Mouse (Mus musculus) hindbrain, postnatal 0 days (tissue): ENCODE measurements around the gene Vat1. TPM values are rescaled to one million over a fixed set of nuclear protein-coding genes. Genes with fewer than 3 reads are reported as not detected.
"Not testable (repeated sequence)": the region's sequence is repeated elsewhere in the genome, so short reads cannot be mapped to it uniquely, and the experiment has no call there.

Source experiments
- ATAC-seq: fragments of 200-750 bp; cut with Nextera tagmentation; 2 replicates; pipeline ENCODE4 v1.8.0; 2017; ENCODE audit warnings: mild to moderate bottlenecking, moderate TSS enrichment, moderate library complexity
- DNase-seq: peaks from one replicate; pipeline ENCODE4 v3.0.0-alpha.2; 2015; ENCODE audit warnings: low spot score
- H3K27ac ChIP-seq: fragments of 300-500 bp; sonication (generic); 2 replicates; pipeline ENCODE4 v1.5.1; 2014; ENCODE audit warnings: mild to moderate bottlenecking
- H3K27me3 ChIP-seq: fragments of 300-500 bp; sonication (generic); 2 replicates; pipeline ENCODE4 v1.6.1; 2014; ENCODE audit warnings: low read length, mixed read lengths; ENCODE audit not compliant: insufficient read depth
- H3K36me3 ChIP-seq: fragments of 300-500 bp; sonication (generic); 2 replicates; pipeline ENCODE4 v1.6.1; 2014; ENCODE audit warnings: low read length, mixed read lengths; ENCODE audit not compliant: insufficient read depth
- H3K4me1 ChIP-seq: fragments of 300-500 bp; sonication (generic); 2 replicates; pipeline ENCODE4 v1.6.1; 2014; ENCODE audit warnings: antibody characterized with exemption, low read length, mixed read lengths; ENCODE audit not compliant: insufficient read depth
- H3K4me2 ChIP-seq: fragments of 300-500 bp; sonication (generic); 2 replicates; pipeline ENCODE4 v1.6.1; 2014; ENCODE audit warnings: low read depth, mild to moderate bottlenecking, low read length, moderate library complexity, mixed read lengths
- H3K4me3 ChIP-seq: fragments of 300-500 bp; sonication (generic); 2 replicates; pipeline ENCODE4 v1.5.1; 2014; ENCODE audit warnings: low read length
- H3K9ac ChIP-seq: fragments of 300-500 bp; sonication (generic); replicated peaks from 2 replicates; pipeline ENCODE4 v1.6.1; 2014; ENCODE audit warnings: mild to moderate bottlenecking, low read length, moderate library complexity, mixed read lengths
- H3K9me3 ChIP-seq: fragments of 300-500 bp; sonication (generic); 2 replicates; pipeline ENCODE4 v1.6.1; 2016; ENCODE audit warnings: low read length, mixed read lengths
- CTCF ChIP-seq: IDR thresholded peaks from 2 replicates; pipeline ENCODE4 v1.5.1; 2016; ENCODE audit warnings: antibody characterized with exemption, control low read depth, low read depth
- WGBS: fragments of 180-500 bp; shearing (Covaris S2); extraction: QIAGEN DNeasy Blood & Tissue Kit; methylation state at CpG from one replicate; pipeline ENCODE4 v1.1.7; 2014; 5-methylcytosine and 5-hydroxymethylcytosine counted together
- polyA plus RNA-seq: library from polyadenylated mRNA; unstranded; fragments of >200 nt; fragmentation: Nextera tagmentation; extraction: Ambion mirVana; gene quantifications from 2 replicates; pipeline ENCODE4 v1.2.1, GENCODE M21; 2015
- total RNA-seq: library from RNA; depleted of rRNA; stranded (reverse); fragments of >200 nt; gene quantifications from 2 replicates; pipeline ENCODE4 v1.2.3, GENCODE M21; 2014

Vat1 gene
- total and polyA plus RNA-seq, 2 experiments from 2014 or later: 114 to 290 TPM

DNA sequence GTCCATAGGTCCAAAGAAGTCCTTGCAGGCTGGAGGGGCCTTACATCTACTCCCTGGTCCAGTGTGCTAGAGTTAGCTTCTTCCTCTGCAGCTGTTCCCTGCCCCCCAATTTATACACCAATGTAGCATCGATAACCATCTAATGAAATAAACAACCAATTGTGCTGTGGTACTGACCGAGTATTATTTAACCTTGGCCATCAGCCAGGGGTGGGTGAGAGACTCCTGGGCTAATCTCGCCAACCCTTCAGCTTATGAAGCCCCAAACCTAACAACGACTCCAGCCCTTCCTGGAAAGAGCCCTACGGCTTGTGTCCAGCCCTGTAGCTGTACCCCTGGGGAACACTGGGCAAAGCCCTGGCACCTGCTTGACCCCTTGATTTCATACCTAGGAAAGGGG is 8.3 kb upstream of the Vat1 start:
- H3K36me3 ChIP-seq: no peaks in the 10 kb centered on the region
- H3K27me3 ChIP-seq: no peaks in the 10 kb centered on the region
- H3K9ac ChIP-seq: no peak overlapping the region
- H3K4me2 ChIP-seq: no peak overlapping the region
- no peak overlapping the region for H3K4me3 ChIP-seq
- DNase-seq: no peak
- 37% methylated on average over 5 of the region's 5 CpGs for WGBS
- no peak for ATAC-seq
- H3K27ac ChIP-seq: no peak overlapping the region
- peaks cover 11% of the 10 kb centered on the region for H3K4me1 ChIP-seq
- no peaks in the 10 kb centered on the region for H3K9me3 ChIP-seq
- TF ChIP-seq CTCF: no peak

GRCm38 (mm10) chr11:101473686-101474085 is 7.7 kb upstream of the Vat1 start:
- H3K4me3 ChIP-seq, H3K36me3 ChIP-seq, ATAC-seq, H3K9me3 ChIP-seq, H3K9ac ChIP-seq, H3K4me1 ChIP-seq, H3K27me3 ChIP-seq, DNase-seq, H3K27ac ChIP-seq, H3K4me2 ChIP-seq: not testable (repeated sequence)
- 96% methylated on average over 1 of the region's 1 CpGs for WGBS

GRCm38 (mm10) chr11:101472336-101472735 is 6.3 kb upstream of the Vat1 start:
- H3K27ac ChIP-seq: peak overlapping the region; percentile 55; the same call in 1 of the 2 replicates
- DNase-seq: peak; percentile 58
- WGBS: 43% methylated on average over 7 of the region's 7 CpGs
- H3K9ac ChIP-seq: no peak overlapping the region
- no peak overlapping the region for H3K4me3 ChIP-seq
- no peak overlapping the region for H3K4me2 ChIP-seq
- no peaks in the 10 kb centered on the region for H3K9me3 ChIP-seq
- peaks cover 7% of the 10 kb centered on the region for H3K4me1 ChIP-seq
- ATAC-seq: peak; percentile 22; the same call in 1 of the 2 replicates
- no peaks in the 10 kb centered on the region for H3K27me3 ChIP-seq
- TF ChIP-seq CTCF: no peak
- no peaks in the 10 kb centered on the region for H3K36me3 ChIP-seq

DNA sequence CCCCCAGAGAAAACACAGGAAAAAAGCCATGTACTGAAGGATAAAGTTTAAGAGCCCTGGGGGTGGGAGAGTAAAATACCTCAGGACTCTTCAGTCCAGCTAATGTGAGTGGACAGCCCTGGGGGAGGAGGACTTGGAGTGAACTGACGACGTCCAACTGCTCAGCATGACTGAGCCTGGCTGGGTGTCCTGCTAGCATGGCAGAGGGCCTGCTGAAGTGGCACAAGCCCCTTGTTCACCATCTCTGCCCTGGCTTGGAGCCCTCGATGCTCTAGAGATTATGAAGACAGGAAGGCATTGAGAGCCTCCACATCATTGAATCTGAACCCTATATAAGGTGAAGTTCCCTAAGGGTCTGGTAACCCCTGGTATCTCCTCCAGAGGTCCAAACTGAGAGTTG is 5.9 kb upstream of the Vat1 start:
- Histone ChIP-seq H3K4me3 (no peak overlapping the region), H3K9me3 (no peaks in the 10 kb centered on the region), H3K27ac (peak overlapping the region; percentile 55; the same call in 1 of the 2 replicates), H3K4me2 (no peak overlapping the region), H3K9ac (no peak overlapping the region), H3K4me1 (peaks cover 5% of the 10 kb centered on the region; the same call in 1 of the 2 replicates), H3K36me3 (no peaks in the 10 kb centered on the region), H3K27me3 (no peaks in the 10 kb centered on the region)
- WGBS: 23% methylated on average over 3 of the region's 3 CpGs
- TF ChIP-seq CTCF: no peak
- no peak for ATAC-seq
- DNase-seq: peak; percentile 35

DNA sequence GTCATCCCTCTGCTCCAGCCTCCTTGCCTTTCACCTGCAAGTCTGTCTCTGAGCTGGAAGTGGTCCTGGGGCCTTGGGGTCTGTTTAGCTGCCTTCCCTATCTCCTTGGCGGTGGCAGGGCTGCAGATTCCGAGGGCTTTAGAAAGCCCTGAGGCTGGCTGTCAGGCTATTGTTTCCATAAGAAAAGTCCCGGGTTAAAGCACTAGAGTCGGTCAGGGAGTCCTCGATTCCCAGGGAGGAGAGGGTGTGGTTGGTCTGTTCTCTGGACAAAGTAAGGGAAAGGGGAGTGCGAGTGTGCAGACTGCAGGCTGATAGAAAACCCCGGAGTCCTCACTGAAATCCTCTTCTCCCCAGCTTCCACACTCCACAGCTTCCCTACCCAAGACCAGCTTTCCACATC is 4.2 kb upstream of the Vat1 start:
- H3K9me3 ChIP-seq: no peaks in the 10 kb centered on the region
- peaks cover 5% of the 10 kb centered on the region; the same call in 1 of the 2 replicates for H3K4me1 ChIP-seq
- no peak for TF ChIP-seq CTCF
- H3K36me3 ChIP-seq: no peaks in the 10 kb centered on the region
- no peak overlapping the region for H3K4me3 ChIP-seq
- H3K9ac ChIP-seq: 0 out of 2 replicates have a peak overlapping the region, but pooled peaks have one; percentile 15
- WGBS: 21% methylated on average over 7 of the region's 7 CpGs
- no peak for DNase-seq
- no peaks in the 10 kb centered on the region for H3K27me3 ChIP-seq
- H3K4me2 ChIP-seq: peak overlapping the region; percentile 24; the same call in 1 of the 2 replicates
- H3K27ac ChIP-seq: no peak overlapping the region
- ATAC-seq: no peak

GRCm38 (mm10) chr11:101469155-101469554 is 3.1 kb upstream of the Vat1 start:
- Histone ChIP-seq H3K4me2 (peak overlapping the region; percentile 73), H3K4me1 (peaks cover 8% of the 10 kb centered on the region; the same call in 1 of the 2 replicates), H3K27me3 (no peaks in the 10 kb centered on the region), H3K36me3 (no peaks in the 10 kb centered on the region), H3K9ac (peak overlapping the region; percentile 83), H3K27ac (no peak overlapping the region), H3K9me3 (no peaks in the 10 kb centered on the region), H3K4me3 (peak overlapping the region; percentile 78)
- DNase-seq (no peak), ATAC-seq (no peak)
- no peak for TF ChIP-seq CTCF
- 52% methylated on average over 4 of the region's 4 CpGs for WGBS

GRCm38 (mm10) chr11:101468731-101469130 is 2.7 kb upstream of the Vat1 start:
- H3K27ac ChIP-seq: peak overlapping the region; percentile 89
- TF ChIP-seq CTCF: no peak
- no peak for ATAC-seq
- H3K4me1 ChIP-seq: peaks cover 13% of the 10 kb centered on the region; the same call in 1 of the 2 replicates
- no peaks in the 10 kb centered on the region for H3K27me3 ChIP-seq
- DNase-seq: no peak
- H3K4me2 ChIP-seq: peak overlapping the region; percentile 73
- peak overlapping the region; percentile 83 for H3K9ac ChIP-seq
- no peaks in the 10 kb centered on the region for H3K36me3 ChIP-seq
- H3K9me3 ChIP-seq: no peaks in the 10 kb centered on the region
- peak overlapping the region; percentile 78 for H3K4me3 ChIP-seq
- WGBS: under 1% methylated on average over 13 of the region's 13 CpGs
